16 mouse cellular contexts compared by ENCODE assay signal in genomic region chr7:45454971-45455370, GRCm38 (mm10). TPM values are rescaled to one million over a fixed set of nuclear protein-coding genes. Genes with fewer than 3 reads are reported as not detected.
"Had no signal": no experiment of that assay in that cellular context is flagged by ENCODE, and none has a peak within 500 bp of the region (broad histone marks: within the 10 kb centered on the region; RNA-seq: fewer than 3 reads in every experiment).

No protein-coding gene starts in this region.

- H3K27me3 ChIP-seq: limb, embryonic 13.5 days; liver, embryonic 12.5 days; lung, embryonic 15.5 days; midbrain, embryonic 13.5 days had no signal

- H3K4me2 ChIP-seq: limb, embryonic 13.5 days; liver, embryonic 12.5 days; lung, embryonic 15.5 days; midbrain, embryonic 13.5 days had no signal

- H3K9me3 ChIP-seq: limb, embryonic 13.5 days; liver, embryonic 12.5 days; lung, embryonic 15.5 days; midbrain, embryonic 13.5 days had no signal

- ATAC-seq: liver, embryonic 12.5 days; liver, postnatal 0 days; midbrain, embryonic 13.5 days had no signal

- H3K27ac ChIP-seq: kidney, postnatal 0 days; layer of hippocampus, adult 2 months; limb, embryonic 13.5 days; liver, embryonic 12.5 days; lung, embryonic 15.5 days had no signal

- H3K9ac ChIP-seq: limb, embryonic 13.5 days; liver, embryonic 12.5 days; liver, postnatal 0 days; lung, embryonic 15.5 days; midbrain, embryonic 13.5 days had no signal

- H3K4me3 ChIP-seq: layer of hippocampus, adult 2 months; limb, embryonic 13.5 days; liver, embryonic 12.5 days; lung, embryonic 15.5 days; midbrain, embryonic 13.5 days had no signal

- DNase-seq: kidney, adult 11 months; kidney, adult 9 months; kidney, postnatal 4 days; liver, postnatal 0 days; lung, postnatal 14 days; thymus, adult 2 months; thymus, postnatal 25 days had no signal

RNA-seq across cellular contexts. Expression of gene Tulp2, which starts 26.7 kb away (rescaled TPM):
- total RNA-seq: layer of hippocampus, adult 2 months; left cerebral cortex, postnatal 36 days; neutrophil, adult 5-6 weeks had no signal
- polyA plus RNA-seq: macrophage had no signal
